Mouse (Mus musculus): ENCODE measurements at regions not wholly inside any gene's neighbourhood (a gene's known extent, or its start where the extent isn't known, plus 50 kb on each side); places are given as distances from the start of the nearest gene placed in this dataset.

- intact Hi-C loops (cut with DNase I) = no loop called here
Measured at GRCm38 (mm10) chr4:150726136-150726480, 74.1 kb upstream of the Slc45a1 start.

- intact Hi-C loops (cut with DNase I) = no loop called here
Measured at GRCm38 (mm10) chr4:150725443-150726135, 73.6 kb upstream of the Slc45a1 start.

DNA sequence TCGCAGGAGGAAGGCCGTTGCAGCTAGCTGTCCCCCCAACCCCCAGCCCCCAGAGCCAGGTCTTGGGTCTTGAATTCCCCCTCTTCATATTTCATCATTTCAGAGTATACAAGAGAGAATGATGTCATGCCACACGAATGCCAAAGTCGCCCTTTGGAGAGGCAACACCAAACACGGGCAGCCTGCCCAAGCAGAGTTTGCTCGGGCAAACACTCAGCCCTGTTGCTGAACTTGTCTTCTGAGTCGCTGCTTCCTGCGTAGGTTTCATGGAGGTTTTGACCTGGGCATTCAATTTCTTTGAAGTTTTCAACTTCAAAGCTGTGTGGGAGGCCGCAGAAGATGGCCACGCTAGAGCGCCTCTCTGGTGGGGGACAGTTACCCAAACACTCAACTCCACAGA is 72.8 kb upstream of the Slc45a1 start:
- intact Hi-C loops (cut with DNase I) = no loop called here

DNA sequence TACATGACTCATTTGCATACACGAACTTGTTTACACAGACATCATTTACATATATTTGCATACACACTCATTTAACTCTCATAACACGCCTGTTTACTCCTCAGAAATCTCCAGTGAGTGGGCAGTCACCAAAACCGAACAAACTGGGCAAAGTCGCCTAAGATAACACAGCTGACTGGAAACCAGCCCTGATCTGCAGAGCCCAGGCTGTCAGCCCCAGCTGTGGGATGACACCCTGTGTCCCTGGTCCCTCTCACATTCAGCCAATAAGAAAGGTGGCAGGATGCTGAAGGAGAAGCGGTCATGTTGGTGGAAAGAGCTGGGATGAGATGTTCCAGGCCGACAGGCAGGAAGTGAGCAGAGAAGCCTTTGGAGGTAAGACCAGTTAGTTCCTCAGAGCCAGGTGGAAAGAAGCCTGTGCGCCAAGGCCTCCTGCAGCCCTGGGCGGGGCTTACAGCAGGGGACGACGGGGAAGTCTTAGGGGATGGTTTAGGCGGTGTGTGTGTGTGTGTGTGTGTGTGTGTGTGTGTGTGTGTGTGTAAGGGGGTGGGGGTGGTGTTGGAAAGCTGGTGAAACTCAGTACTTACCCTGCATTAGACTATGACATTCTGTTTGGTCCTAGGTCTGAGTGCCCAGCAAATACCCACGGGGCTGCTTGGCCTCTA is 69.8 kb upstream of the Slc45a1 start:
- intact Hi-C loops (cut with DNase I) = no loop called here

DNA sequence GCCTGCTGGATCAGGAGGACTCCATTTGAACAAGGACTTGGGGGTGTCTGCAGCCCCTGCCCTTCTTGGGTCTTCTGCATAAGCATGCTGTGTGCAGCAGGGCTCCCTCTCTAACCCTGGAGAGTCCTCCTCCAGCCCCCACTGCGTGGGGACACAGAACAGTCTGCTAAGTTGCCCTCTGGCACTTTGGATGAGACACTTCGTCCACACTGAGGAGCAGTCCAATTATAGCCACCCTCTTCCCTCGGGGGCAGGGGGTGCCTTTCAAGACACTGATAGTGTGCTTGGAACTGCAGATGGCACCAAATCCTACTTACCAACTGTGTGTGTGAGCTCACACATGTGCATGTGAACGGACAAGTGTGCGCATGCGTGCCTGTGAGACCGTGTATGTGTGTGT is 65.9 kb upstream of the Slc45a1 start:
- intact Hi-C loops (cut with DNase I) = no loop called here

GRCm38 (mm10) chr4:150715051-150715450 is 63.1 kb upstream of the Slc45a1 start:
- intact Hi-C loops (cut with DNase I) = no loop called here

DNA sequence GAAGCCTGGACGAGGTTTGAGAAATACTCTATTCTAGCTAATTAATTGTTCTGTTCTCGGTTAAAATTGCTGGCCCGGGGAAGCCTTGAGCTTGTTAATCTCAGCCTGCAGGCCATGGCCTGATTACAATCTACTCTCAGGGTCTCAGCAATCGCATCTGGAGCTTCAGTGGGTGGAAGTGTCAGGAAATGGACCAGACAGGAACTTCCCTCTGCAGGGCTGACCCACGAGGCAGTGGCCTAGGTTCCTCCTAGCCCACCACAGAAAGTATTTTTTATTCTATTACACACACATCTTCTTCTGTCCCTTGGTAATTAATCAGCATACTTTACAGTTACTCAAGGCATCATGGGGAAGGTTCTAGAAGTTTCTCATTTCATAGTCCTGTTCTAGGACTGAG is 61.3 kb upstream of the Slc45a1 start:
- intact Hi-C loops (cut with DNase I) = no loop called here

DNA sequence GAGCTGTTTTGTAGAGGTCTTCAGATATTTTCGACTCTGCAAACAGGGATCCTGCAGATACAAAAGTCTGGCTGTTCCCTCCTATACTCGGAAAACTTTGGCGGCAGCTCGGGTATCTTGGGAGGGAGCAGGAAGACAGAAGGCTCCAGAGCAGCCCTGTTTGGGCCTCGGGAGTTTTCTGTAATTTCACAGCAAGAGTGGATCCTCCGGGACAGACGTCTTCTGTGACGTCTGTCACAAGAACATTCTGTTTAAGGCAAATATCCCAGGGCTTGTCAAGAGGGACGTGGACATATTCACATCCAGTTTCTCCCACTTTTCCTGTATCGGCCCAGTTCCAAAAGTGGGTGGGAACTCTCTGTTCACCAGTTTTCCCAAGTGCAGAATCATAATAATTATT is 60.9 kb upstream of the Slc45a1 start:
- intact Hi-C loops (cut with DNase I) = no loop called here

DNA sequence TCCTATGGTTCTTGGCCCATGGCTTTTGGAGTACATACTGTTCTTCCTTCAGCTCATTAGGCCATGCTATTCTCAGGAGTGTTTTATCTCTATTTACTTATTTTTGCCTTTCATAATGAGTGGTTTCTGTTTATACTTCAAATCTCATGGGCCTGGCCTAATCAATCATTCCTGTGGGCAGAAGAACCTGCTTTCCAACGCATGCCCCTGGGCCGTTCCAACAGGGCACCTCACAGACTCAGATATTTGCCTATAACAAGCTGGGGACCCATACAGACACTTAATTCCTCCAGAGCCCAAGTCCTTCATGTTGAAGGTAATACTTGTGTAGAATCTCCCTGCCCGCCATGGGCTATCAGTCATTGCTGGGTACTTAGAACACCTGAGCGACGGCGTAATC is 59.7 kb upstream of the Slc45a1 start:
- intact Hi-C loops (cut with DNase I) = no loop called here

DNA sequence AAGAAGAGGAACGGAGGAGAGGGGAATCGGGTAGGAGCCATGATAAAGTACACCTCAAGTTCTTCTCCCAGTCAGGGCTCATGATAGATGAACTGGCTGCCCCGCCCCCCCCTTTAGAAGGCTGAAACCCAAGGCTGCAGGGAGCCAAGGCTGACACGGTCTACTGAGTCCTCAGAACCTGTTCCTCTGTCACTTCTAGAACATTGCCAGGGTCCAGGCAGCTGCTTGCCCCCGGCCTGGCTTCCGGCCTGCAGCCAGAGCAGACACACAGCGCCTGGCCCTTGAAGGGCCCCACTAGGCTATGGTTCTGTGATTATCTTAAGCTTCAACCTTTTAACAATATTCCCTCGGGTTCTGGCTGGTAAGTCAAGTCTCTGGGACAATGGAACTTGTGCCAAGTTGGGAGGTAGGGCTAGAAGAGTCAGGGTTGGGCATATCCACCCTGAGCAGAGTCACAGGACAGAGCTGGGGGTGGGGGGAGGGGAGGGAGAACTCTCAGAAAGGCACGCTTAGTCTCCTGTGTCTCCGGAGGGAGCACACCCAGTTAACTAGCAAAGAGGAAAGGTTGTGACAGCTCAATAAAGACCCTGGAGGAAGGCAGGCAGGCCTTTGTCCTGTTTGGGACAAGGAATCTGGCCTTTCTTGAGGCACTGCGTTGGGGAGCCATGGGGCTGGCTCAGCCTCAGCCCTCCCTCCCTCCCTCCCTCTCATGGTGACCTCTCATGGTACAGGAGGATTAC is 57.6 kb upstream of the Slc45a1 start:
- intact Hi-C loops (cut with DNase I) = loop anchor here (5.0 kb wide), 1 partner anchor 138 kb away; no protein-coding TSS in a partner anchor

DNA sequence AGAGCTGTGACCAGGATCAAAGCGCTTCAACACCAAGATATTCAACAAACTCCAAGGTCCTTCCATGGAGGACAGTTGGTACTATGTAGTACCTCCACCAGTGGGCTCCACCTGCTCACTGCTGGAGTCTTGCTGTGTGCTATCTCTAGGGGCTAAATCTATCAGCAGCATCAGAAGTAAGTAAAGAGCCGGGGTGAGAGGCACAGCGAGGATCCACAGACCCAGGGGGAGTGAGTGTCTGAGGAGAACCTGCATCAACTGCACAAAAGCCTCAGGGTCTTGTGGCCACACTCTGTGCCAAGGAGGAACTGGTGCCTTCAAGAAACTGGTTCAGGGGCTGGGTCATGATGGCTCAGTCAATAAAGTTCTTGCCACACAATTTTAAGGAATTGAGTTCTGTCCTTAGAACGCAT is 56.6 kb upstream of the Slc45a1 start:
- intact Hi-C loops (cut with DNase I) = loop anchor here (5.0 kb wide), 1 partner anchor 139 kb away; no protein-coding TSS in a partner anchor

DNA sequence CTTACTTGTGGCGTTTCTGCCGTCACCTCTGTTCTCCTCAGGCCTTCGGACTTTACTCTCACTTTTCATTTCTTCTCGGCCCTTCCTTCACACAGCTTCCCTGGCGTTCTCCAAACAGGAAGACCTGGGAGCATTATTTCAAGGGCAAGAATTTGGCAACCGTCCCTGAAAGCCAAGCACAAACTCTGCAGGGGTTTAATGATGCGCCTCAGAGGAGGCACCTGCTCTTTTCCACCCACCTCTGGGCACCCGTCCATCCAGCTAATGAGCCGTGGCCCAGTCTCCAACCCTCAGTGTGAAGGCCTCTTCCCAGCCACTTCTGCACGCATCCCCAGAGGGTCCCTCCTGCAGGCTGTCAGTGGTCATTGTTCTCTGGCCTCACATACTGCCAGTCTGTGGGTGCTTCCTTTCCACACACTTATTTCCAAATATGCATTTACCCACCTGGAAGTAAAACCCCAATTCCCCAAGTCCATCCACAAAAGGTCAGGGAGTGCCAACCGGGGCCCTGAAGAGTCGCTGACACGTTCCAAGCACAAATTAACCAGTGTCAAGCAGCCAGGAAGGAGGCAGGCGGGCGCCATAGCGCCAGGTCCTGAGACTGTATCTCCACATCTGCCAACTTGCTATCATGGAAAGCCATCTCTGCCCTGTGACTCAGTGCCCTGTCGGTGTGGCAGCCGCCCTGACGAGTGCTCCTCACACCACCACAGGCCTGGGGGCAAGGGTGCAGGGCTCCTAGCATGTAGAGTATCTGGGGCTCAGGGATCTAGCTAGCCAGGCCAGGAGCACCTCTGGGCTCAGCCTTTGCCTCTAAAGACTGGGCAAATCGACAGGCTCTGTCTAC is 56.0 kb upstream of the Slc45a1 start:
- intact Hi-C loops (cut with DNase I) = loop anchor here (5.0 kb wide), 1 partner anchor 139 kb away; no protein-coding TSS in a partner anchor

GRCm38 (mm10) chr4:150706793-150707724 is 55.1 kb upstream of the Slc45a1 start:
- intact Hi-C loops (cut with DNase I) = loop anchor here (5.0 kb wide), 1 partner anchor 140 kb away; no protein-coding TSS in a partner anchor

GRCm38 (mm10) chr4:150706291-150706690 is 54.3 kb upstream of the Slc45a1 start:
- intact Hi-C loops (cut with DNase I) = loop anchor here (5.0 kb wide), 1 partner anchor 141 kb away; no protein-coding TSS in a partner anchor

DNA sequence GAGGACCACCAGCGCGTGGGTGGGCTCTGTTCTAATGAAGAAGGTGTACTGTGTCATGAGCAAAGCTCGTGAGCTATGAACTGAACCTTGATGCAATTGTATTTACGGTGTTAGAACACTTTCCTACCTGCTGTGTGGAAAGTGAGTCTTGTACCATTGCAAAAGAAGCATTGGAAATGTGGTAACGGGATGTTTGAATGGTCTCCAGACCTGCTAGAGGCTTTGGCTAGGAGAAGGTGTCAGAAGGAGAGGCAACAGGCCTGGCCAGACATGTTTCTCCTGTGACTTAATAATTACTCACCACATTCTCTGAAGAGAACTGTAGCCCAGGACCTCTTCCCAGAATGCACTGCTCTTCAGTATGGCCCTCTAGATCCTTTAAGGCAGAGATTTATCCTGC is 51.3 kb upstream of the Slc45a1 start:
- intact Hi-C loops (cut with DNase I) = no loop called here
